Mouse (Mus musculus): ENCODE data around the gene Srsf12. TPM values are rescaled to one million over a fixed set of nuclear protein-coding genes. Genes with fewer than 3 reads are reported as not detected.

Gene Srsf12
- total and polyA plus RNA-seq, 2 experiments from 2014 or later: 0.38 TPM; not detected in 1

DNA sequence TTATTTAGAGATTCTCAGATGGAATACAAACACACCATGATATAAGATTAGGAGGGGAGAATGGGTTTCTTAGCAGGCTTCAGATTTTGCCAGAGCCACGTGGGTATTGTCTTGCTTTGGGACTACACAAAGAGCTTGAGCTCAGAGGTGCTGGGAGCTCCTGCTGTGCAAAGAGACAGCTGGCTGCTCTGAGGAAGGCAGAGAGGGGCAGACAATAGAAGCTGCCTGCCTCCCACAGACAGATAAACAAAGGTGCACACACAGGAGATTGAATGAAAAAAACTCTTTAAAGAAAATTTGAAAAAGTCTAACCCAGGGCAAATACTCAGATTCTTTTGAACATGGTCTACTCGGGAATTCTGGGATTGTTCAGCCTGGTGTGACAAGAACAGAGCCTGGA, 10.7 kb upstream of the Srsf12 start:
- H3K27ac ChIP-seq (ENCODE audit: low read depth): no peak overlapping the region
- H3K27me3 ChIP-seq (ENCODE audit: control insufficient read depth, insufficient read depth, low read length): no peaks in the 10 kb centered on the region
- H3K4me2 ChIP-seq (ENCODE audit: low read depth, low read length): no peak overlapping the region
- 0 out of 2 replicates have a peak, but pooled peaks cover 4% of the 10 kb centered on the region for H3K9me3 ChIP-seq (replicated peaks; ENCODE audit: control insufficient read depth, low read length)
- ATAC-seq (ENCODE audit: insufficient read depth, low read depth) (no peak), DNase-seq (ENCODE audit: low spot score) (no peak)
- 17% methylated on average over 2 of the region's 2 CpGs for WGBS
- no peak overlapping the region for H3K4me3 ChIP-seq (ENCODE audit: low read depth, low read length)
- H3K36me3 ChIP-seq (replicated peaks; ENCODE audit: control insufficient read depth, insufficient read depth, low read length): no peaks in the 10 kb centered on the region
- H3K4me1 ChIP-seq (ENCODE audit: control insufficient read depth, insufficient read depth): no peaks in the 10 kb centered on the region
- TF ChIP-seq CTCF (IDR thresholded peaks at IDR 0.05; ENCODE audit: low read depth) (no peak), EP300 (IDR thresholded peaks at IDR 0.05; ENCODE audit: low read depth) (no peak)
- no peak overlapping the region for H3K9ac ChIP-seq (replicated peaks; ENCODE audit: low read depth, low read length)

DNA sequence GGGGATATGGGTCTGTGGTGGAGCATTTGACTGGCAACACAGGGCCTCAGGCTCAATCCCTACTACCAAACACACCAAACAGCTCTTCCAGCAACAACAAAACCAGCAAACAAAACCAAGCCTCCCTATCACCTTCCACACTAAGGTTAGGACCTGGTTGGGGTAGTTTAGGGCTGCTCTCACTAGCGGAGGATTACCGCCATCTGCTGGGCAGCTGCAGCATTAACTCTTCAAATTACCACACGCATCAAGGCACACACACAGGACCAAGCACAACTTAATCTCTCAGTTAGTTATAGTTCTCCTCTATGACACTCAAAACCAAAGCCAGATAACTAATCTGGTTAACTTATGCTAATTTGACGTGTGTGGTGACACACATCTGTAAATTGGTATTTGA, 4.1 kb upstream of the Srsf12 start:
- no peaks in the 10 kb centered on the region for H3K9me3 ChIP-seq (replicated peaks; ENCODE audit: control insufficient read depth, low read length)
- no peak overlapping the region for H3K4me3 ChIP-seq (ENCODE audit: low read depth, low read length)
- no peak overlapping the region for H3K27ac ChIP-seq (ENCODE audit: low read depth)
- peaks cover 7% of the 10 kb centered on the region for H3K4me1 ChIP-seq (ENCODE audit: control insufficient read depth, insufficient read depth)
- H3K27me3 ChIP-seq (ENCODE audit: control insufficient read depth, insufficient read depth, low read length): no peaks in the 10 kb centered on the region
- DNase-seq (ENCODE audit: low spot score) (no peak), ATAC-seq (ENCODE audit: insufficient read depth, low read depth) (peak; percentile 58)
- 7% methylated on average over 4 of the region's 4 CpGs for WGBS
- no peaks in the 10 kb centered on the region for H3K36me3 ChIP-seq (replicated peaks; ENCODE audit: control insufficient read depth, insufficient read depth, low read length)
- H3K4me2 ChIP-seq (ENCODE audit: low read depth, low read length): no peak overlapping the region
- TF ChIP-seq CTCF (IDR thresholded peaks at IDR 0.05; ENCODE audit: low read depth) (peak; percentile 69), EP300 (IDR thresholded peaks at IDR 0.05; ENCODE audit: low read depth) (no peak)
- H3K9ac ChIP-seq (replicated peaks; ENCODE audit: low read depth, low read length): no peak overlapping the region

DNA sequence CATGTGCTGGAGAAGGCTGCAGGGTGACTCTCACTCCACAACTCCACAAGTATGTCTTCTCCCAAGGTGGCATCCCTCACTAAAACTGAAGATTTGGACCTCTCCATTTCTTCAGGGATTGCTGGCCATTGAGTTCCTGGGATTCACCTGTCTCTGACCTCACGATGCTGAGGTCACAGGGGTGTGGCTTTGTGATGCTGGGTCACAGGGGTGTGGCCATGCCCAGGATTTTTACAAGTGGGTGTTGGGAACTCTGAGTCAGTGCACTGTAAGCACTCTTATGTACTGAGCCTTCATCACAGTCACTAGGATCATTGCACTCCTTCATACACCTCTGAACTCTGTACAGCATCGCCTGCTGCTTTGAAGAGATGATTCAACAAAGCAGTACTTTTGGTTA, 1.2 kb upstream of the Srsf12 start:
- no peak for DNase-seq (ENCODE audit: low spot score)
- H3K9me3 ChIP-seq (replicated peaks; ENCODE audit: control insufficient read depth, low read length): 0 out of 2 replicates have a peak, but pooled peaks cover 4% of the 10 kb centered on the region
- no peaks in the 10 kb centered on the region for H3K27me3 ChIP-seq (ENCODE audit: control insufficient read depth, insufficient read depth, low read length)
- no peak overlapping the region for H3K27ac ChIP-seq (ENCODE audit: low read depth)
- H3K4me2 ChIP-seq (ENCODE audit: low read depth, low read length): no peak overlapping the region
- no peak overlapping the region for H3K9ac ChIP-seq (replicated peaks; ENCODE audit: low read depth, low read length)
- no peaks in the 10 kb centered on the region for H3K36me3 ChIP-seq (replicated peaks; ENCODE audit: control insufficient read depth, insufficient read depth, low read length)
- H3K4me1 ChIP-seq (ENCODE audit: control insufficient read depth, insufficient read depth): peaks cover 7% of the 10 kb centered on the region
- H3K4me3 ChIP-seq (ENCODE audit: low read depth, low read length): no peak overlapping the region
- no peak for ATAC-seq (ENCODE audit: insufficient read depth, low read depth)
- 68% methylated on average over 2 of the region's 2 CpGs for WGBS
- TF ChIP-seq EP300 (IDR thresholded peaks at IDR 0.05; ENCODE audit: low read depth) (no peak), CTCF (IDR thresholded peaks at IDR 0.05; ENCODE audit: low read depth) (no peak)

DNA sequence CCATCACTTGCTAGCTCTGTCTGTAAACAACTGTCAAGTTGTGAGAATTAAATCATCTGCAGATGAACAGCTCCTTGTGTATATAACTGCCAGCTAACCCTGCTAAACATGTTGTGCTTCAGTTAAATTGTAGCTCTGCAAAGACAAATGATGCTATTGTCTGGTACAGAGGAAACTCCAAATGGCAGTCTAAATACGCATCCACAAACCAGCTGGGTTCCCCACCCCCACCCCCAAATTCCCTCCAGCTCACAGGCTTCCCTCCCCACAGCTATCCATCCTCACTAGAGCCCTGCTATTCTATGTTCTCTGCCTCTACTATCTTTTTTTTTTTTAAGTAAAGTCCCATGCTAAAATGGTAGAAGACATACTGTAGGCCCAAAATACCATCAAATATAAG, 13.1 kb downstream of the Srsf12 start:
- no peak for ATAC-seq (ENCODE audit: insufficient read depth, low read depth)
- 54% methylated on average over 1 of the region's 1 CpGs for WGBS
- no peak for DNase-seq (ENCODE audit: low spot score)

DNA sequence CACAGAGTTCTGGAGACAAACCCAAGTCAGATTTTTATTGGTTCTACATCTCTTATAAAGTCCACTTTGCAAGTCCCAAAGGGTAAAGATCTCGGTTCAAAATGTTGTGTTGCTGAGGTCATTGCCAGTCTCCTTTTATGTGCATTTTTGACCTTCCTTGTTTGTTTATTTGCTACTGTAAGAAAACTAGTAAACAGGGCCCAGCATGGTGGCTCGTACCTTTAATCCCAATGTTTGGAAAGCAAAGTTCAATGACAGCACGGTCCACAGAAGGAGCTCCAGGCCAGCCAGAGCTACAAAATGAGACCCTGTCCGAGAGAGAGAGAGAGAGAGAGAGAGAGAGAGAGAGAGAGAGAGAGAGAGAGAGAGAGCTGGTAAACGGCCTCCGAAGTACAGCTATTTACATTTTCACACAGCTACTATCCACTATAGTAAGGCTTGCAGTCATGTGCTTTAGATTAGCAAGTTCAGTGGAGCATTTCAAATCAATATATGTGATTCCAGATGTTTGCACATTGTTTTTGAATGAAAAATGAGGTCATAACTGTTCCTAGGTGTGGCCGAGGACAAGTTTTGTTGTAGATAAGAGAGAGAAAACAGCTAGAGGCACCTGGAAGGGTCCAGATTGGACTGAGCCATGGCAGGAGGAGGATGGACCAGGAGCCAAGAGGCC, 15.3 kb downstream of the Srsf12 start:
- Histone ChIP-seq H3K27ac (ENCODE audit: low read depth) (no peak overlapping the region), H3K4me1 (ENCODE audit: control insufficient read depth, insufficient read depth) (no peaks in the 10 kb centered on the region), H3K4me3 (ENCODE audit: low read depth, low read length) (no peak overlapping the region), H3K27me3 (ENCODE audit: control insufficient read depth, insufficient read depth, low read length) (no peaks in the 10 kb centered on the region), H3K4me2 (ENCODE audit: low read depth, low read length) (no peak overlapping the region), H3K36me3 (replicated peaks; ENCODE audit: control insufficient read depth, insufficient read depth, low read length) (no peaks in the 10 kb centered on the region), H3K9me3 (replicated peaks; ENCODE audit: control insufficient read depth, low read length) (no peaks in the 10 kb centered on the region), H3K9ac (replicated peaks; ENCODE audit: low read depth, low read length) (no peak overlapping the region)
- DNase-seq (ENCODE audit: low spot score): no peak
- 71% methylated on average over 7 of the region's 7 CpGs for WGBS
- no peak for TF ChIP-seq CTCF (IDR thresholded peaks at IDR 0.05; ENCODE audit: low read depth)
- no peak for TF ChIP-seq EP300 (IDR thresholded peaks at IDR 0.05; ENCODE audit: low read depth)
- no peak for ATAC-seq (ENCODE audit: insufficient read depth, low read depth)

More for the DNA sequence above, 13.1 kb downstream of the Srsf12 start:
- Histone ChIP-seq H3K27ac (ENCODE audit: low read depth) (no peak overlapping the region), H3K36me3 (replicated peaks; ENCODE audit: control insufficient read depth, insufficient read depth, low read length) (no peaks in the 10 kb centered on the region), H3K4me1 (ENCODE audit: control insufficient read depth, insufficient read depth) (no peaks in the 10 kb centered on the region), H3K9me3 (replicated peaks; ENCODE audit: control insufficient read depth, low read length) (no peaks in the 10 kb centered on the region), H3K4me3 (ENCODE audit: low read depth, low read length) (no peak overlapping the region), H3K9ac (replicated peaks; ENCODE audit: low read depth, low read length) (no peak overlapping the region), H3K27me3 (ENCODE audit: control insufficient read depth, insufficient read depth, low read length) (no peaks in the 10 kb centered on the region), H3K4me2 (ENCODE audit: low read depth, low read length) (no peak overlapping the region)
- TF ChIP-seq CTCF (IDR thresholded peaks at IDR 0.05; ENCODE audit: low read depth) (no peak), EP300 (IDR thresholded peaks at IDR 0.05; ENCODE audit: low read depth) (no peak)

DNA sequence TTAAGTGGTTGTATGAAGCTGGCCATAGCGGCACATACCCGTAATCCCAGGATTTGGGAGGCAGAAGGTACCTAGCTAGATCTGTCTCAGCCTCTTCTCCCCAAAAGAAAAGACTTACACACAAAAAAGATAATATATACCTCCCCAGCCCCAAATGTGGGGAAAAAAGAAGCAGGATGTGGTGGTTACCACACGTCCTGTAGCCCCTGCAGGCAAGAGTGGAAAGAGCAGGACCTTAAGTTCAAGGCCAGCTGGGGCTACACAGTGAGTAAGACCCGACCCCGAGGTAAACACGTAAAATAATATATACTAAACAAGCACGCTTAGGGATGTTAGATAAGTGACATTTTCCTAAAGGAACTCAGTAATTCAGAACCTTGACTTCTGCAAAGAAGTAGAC, 18.4 kb downstream of the Srsf12 start:
- H3K36me3 ChIP-seq (replicated peaks; ENCODE audit: control insufficient read depth, insufficient read depth, low read length): no peaks in the 10 kb centered on the region
- H3K4me1 ChIP-seq (ENCODE audit: control insufficient read depth, insufficient read depth): no peaks in the 10 kb centered on the region
- no peak overlapping the region for H3K4me2 ChIP-seq (ENCODE audit: low read depth, low read length)
- no peaks in the 10 kb centered on the region for H3K9me3 ChIP-seq (replicated peaks; ENCODE audit: control insufficient read depth, low read length)
- DNase-seq (ENCODE audit: low spot score) (no peak), ATAC-seq (ENCODE audit: insufficient read depth, low read depth) (no peak)
- TF ChIP-seq CTCF (IDR thresholded peaks at IDR 0.05; ENCODE audit: low read depth) (no peak), EP300 (IDR thresholded peaks at IDR 0.05; ENCODE audit: low read depth) (no peak)
- no peaks in the 10 kb centered on the region for H3K27me3 ChIP-seq (ENCODE audit: control insufficient read depth, insufficient read depth, low read length)
- H3K27ac ChIP-seq (ENCODE audit: low read depth): no peak overlapping the region
- WGBS: 82% methylated on average over 7 of the region's 7 CpGs
- no peak overlapping the region for H3K9ac ChIP-seq (replicated peaks; ENCODE audit: low read depth, low read length)
- H3K4me3 ChIP-seq (ENCODE audit: low read depth, low read length): no peak overlapping the region

All from heart, postnatal 0 days (tissue).